Mouse (Mus musculus) lung, adult 2 months (tissue): ENCODE results near the gene Sprr3.
"Not testable (repeated sequence)": the region's sequence is repeated elsewhere in the genome, so short reads cannot be mapped to it uniquely, and the experiment has no call there.

Experiments used
- CTCF ChIP-seq: fragments of 200-500 bp; IDR thresholded peaks from 2 replicates; pipeline ENCODE4 v1.5.1; 2011; ENCODE audit warnings: mild to moderate bottlenecking, low read length, control low read depth; ENCODE audit not compliant: insufficient read depth
- POLR2A ChIP-seq: fragments of 200-500 bp; IDR thresholded peaks from 2 replicates; pipeline ENCODE4 v1.6.1; 2011; ENCODE audit warnings: low read depth, mild to moderate bottlenecking, control low read depth, low read length, borderline replicate concordance; ENCODE audit errors: extremely low read depth

DNA sequence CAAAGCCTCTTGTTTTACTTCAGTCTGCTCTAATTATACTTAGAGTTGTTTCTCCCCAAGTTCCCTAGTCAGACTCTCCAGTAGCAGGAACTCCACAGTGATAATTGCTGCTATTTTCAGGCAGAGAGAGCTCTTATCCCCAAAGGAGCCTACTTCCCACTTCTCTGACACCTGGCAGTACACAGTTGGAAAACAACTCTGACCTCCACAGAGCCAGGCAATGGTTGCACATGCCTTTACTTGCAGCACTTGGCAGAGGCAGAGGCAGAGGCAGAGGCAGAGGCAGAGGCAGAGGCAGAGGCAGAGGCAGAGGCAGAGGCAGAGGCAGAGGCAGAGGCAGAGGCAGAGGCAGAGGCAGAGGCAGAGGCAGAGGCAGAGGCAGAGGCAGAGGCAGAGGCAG is 31.7 kb upstream of the Sprr3 start:
- not testable (repeated sequence) for TF ChIP-seq POLR2A, CTCF
